Mouse (Mus musculus): ENCODE data around the gene Casz1. TPM values are rescaled to one million over a fixed set of nuclear protein-coding genes. Genes with fewer than 3 reads are reported as not detected.

The Casz1 gene
- polyA plus RNA-seq, 1 experiment from 2014 or later, result 9.7 TPM

DNA sequence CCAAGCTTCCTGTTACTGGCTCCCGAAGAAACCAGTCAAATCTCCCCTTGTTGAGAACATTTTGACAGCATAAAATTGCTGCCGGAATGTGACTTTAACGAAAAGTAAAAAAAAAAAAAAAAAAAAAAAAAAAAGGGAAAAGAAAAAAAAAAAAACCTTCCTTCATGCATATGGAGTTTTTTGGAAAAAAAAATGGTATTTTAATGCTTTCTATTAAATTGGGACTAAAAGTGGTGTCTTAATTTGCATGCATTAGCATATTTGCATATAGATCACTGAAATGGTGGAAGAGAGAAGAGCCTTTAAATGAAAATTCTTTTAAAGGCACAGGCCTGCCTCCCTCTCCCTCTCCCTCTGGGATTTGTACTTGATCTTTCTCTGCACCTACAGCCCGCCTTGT, 52.0 kb downstream of the Casz1 start:
- TF ChIP-seq EP300 (IDR thresholded peaks at IDR 0.05) (no peak), CTCF (IDR thresholded peaks at IDR 0.05) (no peak)
- H3K27ac ChIP-seq (ENCODE audit: low read length), result no peak overlapping the region
- no peaks in the 10 kb centered on the region for H3K9me3 ChIP-seq (ENCODE audit: low read length)
- H3K27me3 ChIP-seq (replicated peaks; ENCODE audit: insufficient read depth, low read length), result no peaks in the 10 kb centered on the region
- H3K4me2 ChIP-seq (replicated peaks; ENCODE audit: low read depth, low read length), result no peak overlapping the region
- DNase-seq (ENCODE audit: low spot score), result no peak
- no peak for ATAC-seq
- no peak overlapping the region for H3K4me3 ChIP-seq (ENCODE audit: low read depth, low read length)
- 75% methylated on average over 4 of the region's 4 CpGs for WGBS
- H3K9ac ChIP-seq (replicated peaks; ENCODE audit: low read depth), result no peak overlapping the region
- no peaks in the 10 kb centered on the region for H3K4me1 ChIP-seq (ENCODE audit: insufficient read depth, low read depth, low read length)
- no peaks in the 10 kb centered on the region for H3K36me3 ChIP-seq (ENCODE audit: insufficient read depth, low read length)

DNA sequence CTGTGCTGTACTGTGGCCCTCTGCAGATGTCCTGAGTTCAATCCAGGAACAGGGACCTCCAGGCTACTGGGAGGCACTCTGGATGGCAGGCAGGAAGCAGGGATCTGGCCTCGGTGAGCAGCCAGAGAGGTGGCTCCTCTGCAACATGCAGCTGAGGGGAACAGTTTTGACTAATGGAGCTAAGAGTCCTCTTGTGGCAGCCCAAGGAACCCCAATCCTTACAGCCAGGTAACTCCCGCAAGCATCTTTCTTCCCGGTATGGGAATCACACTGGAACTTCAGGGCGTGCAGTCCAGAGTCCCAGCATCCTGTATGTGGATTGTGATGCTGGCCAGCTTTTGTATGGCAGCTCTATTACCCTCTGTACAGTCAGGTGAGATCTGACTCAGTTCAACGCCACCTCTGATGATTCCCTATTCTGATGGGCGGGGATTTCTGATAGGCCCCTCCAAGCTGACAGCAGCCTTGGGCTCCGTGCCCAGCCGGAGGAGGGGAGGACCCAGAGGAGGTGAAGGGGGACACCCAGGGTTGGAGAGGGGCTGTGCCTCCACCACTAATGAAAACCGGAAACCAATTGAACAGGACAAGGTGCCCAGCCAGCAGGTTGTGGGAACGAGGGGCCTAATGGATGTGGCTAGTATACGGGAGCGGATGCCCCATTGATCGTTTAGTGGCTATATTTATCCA, 53.3 kb downstream of the Casz1 start:
- no peak overlapping the region for H3K27ac ChIP-seq (ENCODE audit: low read length)
- no peaks in the 10 kb centered on the region for H3K4me1 ChIP-seq (ENCODE audit: insufficient read depth, low read depth, low read length)
- no peak overlapping the region for H3K9ac ChIP-seq (replicated peaks; ENCODE audit: low read depth)
- 63% methylated on average over 13 of the region's 13 CpGs for WGBS
- no peak overlapping the region for H3K4me3 ChIP-seq (ENCODE audit: low read depth, low read length)
- H3K4me2 ChIP-seq (replicated peaks; ENCODE audit: low read depth, low read length), result no peak overlapping the region
- H3K9me3 ChIP-seq (ENCODE audit: low read length), result no peaks in the 10 kb centered on the region
- no peaks in the 10 kb centered on the region for H3K36me3 ChIP-seq (ENCODE audit: insufficient read depth, low read length)
- ATAC-seq, result no peak; the same call in 1 of the 2 replicates
- no peak for DNase-seq (ENCODE audit: low spot score)
- TF ChIP-seq CTCF (IDR thresholded peaks at IDR 0.05) (no peak), EP300 (IDR thresholded peaks at IDR 0.05) (no peak)
- no peaks in the 10 kb centered on the region for H3K27me3 ChIP-seq (replicated peaks; ENCODE audit: insufficient read depth, low read length)

DNA sequence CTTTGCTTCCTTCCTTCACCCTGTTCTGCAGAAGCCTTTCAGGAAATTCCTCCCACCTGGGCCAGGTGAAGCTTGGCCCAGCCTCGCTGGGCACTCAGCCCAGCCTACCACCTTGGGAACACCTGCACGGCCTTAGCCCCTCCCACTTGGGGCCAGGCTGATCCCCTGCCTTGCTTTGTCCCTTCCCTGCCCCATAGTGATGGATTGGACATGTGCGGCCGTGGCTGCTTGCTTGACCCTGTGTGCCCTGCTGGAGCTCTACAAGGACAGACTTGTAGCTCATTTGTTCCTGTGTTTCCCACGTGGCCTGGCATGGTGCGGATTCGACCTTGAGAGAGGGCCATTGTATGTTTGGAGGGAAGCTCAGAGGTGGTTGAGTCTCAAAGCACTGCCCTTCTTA, 54.0 kb downstream of the Casz1 start:
- TF ChIP-seq CTCF (IDR thresholded peaks at IDR 0.05) (no peak), EP300 (IDR thresholded peaks at IDR 0.05) (no peak)
- WGBS, result 66% methylated on average over 7 of the region's 7 CpGs
- Histone ChIP-seq H3K27ac (ENCODE audit: low read length) (no peak overlapping the region), H3K4me1 (ENCODE audit: insufficient read depth, low read depth, low read length) (no peaks in the 10 kb centered on the region), H3K4me3 (ENCODE audit: low read depth, low read length) (no peak overlapping the region), H3K4me2 (replicated peaks; ENCODE audit: low read depth, low read length) (no peak overlapping the region), H3K9ac (replicated peaks; ENCODE audit: low read depth) (no peak overlapping the region), H3K9me3 (ENCODE audit: low read length) (no peaks in the 10 kb centered on the region), H3K36me3 (ENCODE audit: insufficient read depth, low read length) (no peaks in the 10 kb centered on the region), H3K27me3 (replicated peaks; ENCODE audit: insufficient read depth, low read length) (no peaks in the 10 kb centered on the region)
- ATAC-seq, result peak; percentile 57
- peak; percentile 57 for DNase-seq (ENCODE audit: low spot score)

DNA sequence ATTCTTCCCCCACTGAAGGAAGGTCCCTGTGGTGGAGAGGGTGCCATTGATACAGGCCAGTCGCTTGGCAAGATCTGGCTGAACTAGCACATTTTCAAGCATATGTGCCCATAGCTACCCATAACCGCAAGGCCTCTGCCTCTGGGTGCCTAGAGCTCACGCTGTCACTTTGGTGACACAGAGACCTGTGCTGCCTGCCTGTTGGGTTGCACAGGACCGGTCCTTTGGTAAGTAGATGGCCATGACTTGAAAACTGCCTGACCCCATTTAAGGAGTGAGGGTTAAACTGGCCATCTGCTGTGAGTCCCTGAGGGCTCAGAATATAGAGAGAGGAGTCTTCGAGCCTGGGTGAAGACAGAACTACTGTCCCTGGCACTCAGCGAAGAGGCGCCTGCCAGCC, 55.2 kb downstream of the Casz1 start:
- H3K4me3 ChIP-seq (ENCODE audit: low read depth, low read length), result no peak overlapping the region
- no peak for TF ChIP-seq EP300 (IDR thresholded peaks at IDR 0.05)
- no peak for TF ChIP-seq CTCF (IDR thresholded peaks at IDR 0.05)
- H3K27me3 ChIP-seq (replicated peaks; ENCODE audit: insufficient read depth, low read length), result no peaks in the 10 kb centered on the region
- H3K36me3 ChIP-seq (ENCODE audit: insufficient read depth, low read length), result no peaks in the 10 kb centered on the region
- no peak for DNase-seq (ENCODE audit: low spot score)
- no peaks in the 10 kb centered on the region for H3K9me3 ChIP-seq (ENCODE audit: low read length)
- 66% methylated on average over 7 of the region's 7 CpGs for WGBS
- H3K4me1 ChIP-seq (ENCODE audit: insufficient read depth, low read depth, low read length), result no peaks in the 10 kb centered on the region
- H3K4me2 ChIP-seq (replicated peaks; ENCODE audit: low read depth, low read length), result 0 out of 2 replicates have a peak overlapping the region, but pooled peaks have one; percentile 12
- no peak overlapping the region for H3K27ac ChIP-seq (ENCODE audit: low read length)
- ATAC-seq, result no peak
- no peak overlapping the region for H3K9ac ChIP-seq (replicated peaks; ENCODE audit: low read depth)

DNA sequence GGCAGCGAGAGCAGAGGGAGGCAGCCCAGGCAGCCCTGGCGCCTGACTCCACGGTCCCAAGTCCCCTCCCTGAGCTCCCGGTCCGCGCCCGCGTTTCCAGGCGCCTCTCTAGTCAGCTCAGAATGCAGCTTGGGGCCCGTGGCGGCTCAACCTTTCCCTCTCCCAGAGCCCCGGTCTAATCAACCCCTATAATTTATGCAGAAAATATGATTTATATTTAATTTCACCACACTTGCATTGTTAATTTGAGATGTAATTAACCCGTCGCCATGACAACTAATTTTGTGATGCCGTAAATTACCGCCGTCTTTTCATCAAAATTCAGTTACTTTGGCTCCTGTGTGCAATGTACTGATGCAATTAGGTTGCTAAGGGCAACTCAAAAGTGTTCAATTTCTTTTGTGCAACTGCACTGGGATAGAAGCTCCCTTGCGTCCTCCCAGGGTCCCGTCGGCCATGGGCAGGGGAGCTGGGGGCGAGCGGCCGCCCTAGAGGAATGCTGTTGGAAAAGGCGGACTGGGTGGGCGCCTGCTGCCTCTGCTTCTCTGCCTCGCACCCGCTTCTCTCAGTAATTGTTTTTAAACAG, 55.8 kb downstream of the Casz1 start:
- H3K9ac ChIP-seq (replicated peaks; ENCODE audit: low read depth), result no peak overlapping the region
- H3K4me2 ChIP-seq (replicated peaks; ENCODE audit: low read depth, low read length), result peak overlapping the region; percentile 12; the same call in 1 of the 2 replicates
- ATAC-seq (peak; percentile 49; the same call in 1 of the 2 replicates), DNase-seq (ENCODE audit: low spot score) (peak; percentile 31)
- no peak overlapping the region for H3K27ac ChIP-seq (ENCODE audit: low read length)
- no peaks in the 10 kb centered on the region for H3K36me3 ChIP-seq (ENCODE audit: insufficient read depth, low read length)
- H3K9me3 ChIP-seq (ENCODE audit: low read length), result no peaks in the 10 kb centered on the region
- WGBS, result 19% methylated on average over 27 of the region's 27 CpGs
- TF ChIP-seq CTCF (IDR thresholded peaks at IDR 0.05) (no peak), EP300 (IDR thresholded peaks at IDR 0.05) (no peak)
- H3K4me3 ChIP-seq (ENCODE audit: low read depth, low read length), result no peak overlapping the region
- H3K27me3 ChIP-seq (replicated peaks; ENCODE audit: insufficient read depth, low read length), result no peaks in the 10 kb centered on the region
- no peaks in the 10 kb centered on the region for H3K4me1 ChIP-seq (ENCODE audit: insufficient read depth, low read depth, low read length)

DNA sequence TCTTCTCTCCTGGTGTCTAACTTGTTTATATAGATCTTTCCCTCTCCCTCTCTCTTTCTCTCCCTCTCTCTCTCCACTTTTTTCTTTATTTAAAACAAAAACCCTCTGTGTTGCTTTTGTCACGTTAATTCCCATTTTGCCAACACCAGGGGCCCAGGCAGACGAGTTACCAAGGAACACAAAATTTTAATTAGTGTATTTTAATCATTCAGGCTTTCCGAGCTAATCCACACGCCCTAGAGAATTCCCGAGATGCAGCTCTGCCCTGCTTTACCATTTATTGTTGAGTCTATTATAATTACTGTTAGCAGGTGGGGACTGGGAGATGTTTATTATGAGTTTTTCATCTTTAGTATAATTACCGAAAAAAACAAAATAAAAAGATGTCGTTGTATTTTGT, 56.4 kb downstream of the Casz1 start:
- H3K4me1 ChIP-seq (ENCODE audit: insufficient read depth, low read depth, low read length), result no peaks in the 10 kb centered on the region
- no peaks in the 10 kb centered on the region for H3K9me3 ChIP-seq (ENCODE audit: low read length)
- no peak overlapping the region for H3K9ac ChIP-seq (replicated peaks; ENCODE audit: low read depth)
- H3K27ac ChIP-seq (ENCODE audit: low read length), result no peak overlapping the region
- DNase-seq (ENCODE audit: low spot score), result no peak
- TF ChIP-seq EP300 (IDR thresholded peaks at IDR 0.05) (no peak), CTCF (IDR thresholded peaks at IDR 0.05) (no peak)
- ATAC-seq, result no peak
- 68% methylated on average over 7 of the region's 7 CpGs for WGBS
- no peak overlapping the region for H3K4me3 ChIP-seq (ENCODE audit: low read depth, low read length)
- no peaks in the 10 kb centered on the region for H3K27me3 ChIP-seq (replicated peaks; ENCODE audit: insufficient read depth, low read length)
- no peak overlapping the region for H3K4me2 ChIP-seq (replicated peaks; ENCODE audit: low read depth, low read length)
- H3K36me3 ChIP-seq (ENCODE audit: insufficient read depth, low read length), result no peaks in the 10 kb centered on the region
